Mouse (Mus musculus) cerebellum, adult (tissue): Measurements from ENCODE around the gene Nop58.
"Not testable (repeated sequence)": the region's sequence is repeated elsewhere in the genome, so short reads cannot be mapped to it uniquely, and the experiment has no call there.

Experiments
- ATAC-seq: cut with Nextera tagmentation; 2 replicates; pipeline ENCODE4 v1.9.2; 2017; ENCODE audit warnings: mild to moderate bottlenecking, moderate library complexity, mixed read lengths; ENCODE audit not compliant: insufficient number of reproducible peaks, low FRiP score, low TSS enrichment

Nop58 gene

GRCm38 (mm10) chr1:59684819-59685755, at the start of gene Nop58:
TSS of gene Nop58 (plus strand) at chr1:59684971.
- peak; percentile 99 for ATAC-seq

GRCm38 (mm10) chr1:59636349-59636748, 48.4 kb upstream of the Nop58 start:
- no peak for ATAC-seq

GRCm38 (mm10) chr1:59638371-59638770, 46.4 kb upstream of the Nop58 start:
- ATAC-seq, result no peak

GRCm38 (mm10) chr1:59642488-59642887, 42.3 kb upstream of the Nop58 start:
- no peak for ATAC-seq

- not testable (repeated sequence) for ATAC-seq
Measured at GRCm38 (mm10) chr1:59646502-59646901, 38.3 kb upstream of the Nop58 start.

GRCm38 (mm10) chr1:59651201-59651819, 33.5 kb upstream of the Nop58 start:
- ATAC-seq, result no peak

- no peak for ATAC-seq
Measured at GRCm38 (mm10) chr1:59653243-59653911, 31.4 kb upstream of the Nop58 start.

GRCm38 (mm10) chr1:59656244-59657171, 28.3 kb upstream of the Nop58 start:
- ATAC-seq, result no peak

GRCm38 (mm10) chr1:59663456-59664135, 21.2 kb upstream of the Nop58 start:
- ATAC-seq, result no peak

GRCm38 (mm10) chr1:59668871-59669270, 15.9 kb upstream of the Nop58 start:
- ATAC-seq, result no peak

- ATAC-seq, result peak; percentile 36; the same call in 1 of the 2 replicates
Measured at GRCm38 (mm10) chr1:59669962-59670630, 14.7 kb upstream of the Nop58 start.

GRCm38 (mm10) chr1:59670641-59671168, 14.1 kb upstream of the Nop58 start, which contains the start of gene Sumo1:
TSS of gene Sumo1 (minus strand) at chr1:59670834.
- peak; percentile 95 for ATAC-seq

- no peak for ATAC-seq
Measured at GRCm38 (mm10) chr1:59673661-59674060, 11.1 kb upstream of the Nop58 start.

GRCm38 (mm10) chr1:59683926-59684818, 599 bp upstream of the Nop58 start:
- no peak for ATAC-seq

- no peak for ATAC-seq
Measured at GRCm38 (mm10) chr1:59687493-59687892, 2.7 kb downstream of the Nop58 start.

- ATAC-seq, result no peak
Measured at GRCm38 (mm10) chr1:59690467-59690866, 5.7 kb downstream of the Nop58 start.

- no peak for ATAC-seq
Measured at GRCm38 (mm10) chr1:59697751-59698150, 13.0 kb downstream of the Nop58 start.
